Mouse (Mus musculus) liver, adult 2 months (tissue): ENCODE results near the gene Garnl3.

Experiments
- CTCF ChIP-seq: fragments of 200-500 bp; IDR thresholded peaks from 2 replicates; pipeline ENCODE4 v1.5.1; 2011; ENCODE audit warnings: low read depth, low read length, control low read depth
- POLR2A ChIP-seq: fragments of 200-500 bp; IDR thresholded peaks from 2 replicates; pipeline ENCODE4 v1.6.1; 2011; ENCODE audit warnings: low read length, control low read depth; ENCODE audit not compliant: insufficient read depth; ENCODE audit errors: extremely low read depth

DNA sequence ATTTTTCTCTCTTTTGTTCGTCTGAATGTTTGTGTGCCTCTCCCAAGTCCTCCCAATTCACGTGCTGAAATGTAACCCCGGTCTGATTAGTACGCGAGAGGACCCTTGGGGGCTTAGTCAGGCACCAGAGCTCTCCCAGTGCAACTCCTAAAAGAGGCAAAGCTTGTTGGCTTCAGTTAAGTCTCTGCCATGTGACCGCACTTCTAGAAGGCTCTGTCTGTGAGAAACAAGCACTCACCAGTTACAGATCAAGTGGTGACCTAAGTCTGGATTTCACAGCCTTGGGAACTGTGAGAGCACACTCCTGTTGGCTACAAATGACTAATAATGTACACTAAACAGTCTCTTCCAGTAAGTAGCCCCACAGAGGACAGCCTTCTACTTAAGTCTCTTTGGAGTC is 8.6 kb downstream of the Garnl3 start:
- TF ChIP-seq CTCF (no peak), POLR2A (no peak)
